In genomic region chr11:114858641-114859040, GRCm38 (mm10) we compare ENCODE assay signal across 13 mouse cellular contexts. TPM values are rescaled to one million over a fixed set of nuclear protein-coding genes. Genes with fewer than 3 reads are reported as not detected.
DNase-seq lines count a peak whose midpoint lies in the region; ATAC-seq and TF ChIP-seq lines count a peak whose summit lies in the region.
"Had no signal": no experiment of that assay in that cellular context is flagged by ENCODE, and none has a peak within 500 bp of the region (broad histone marks: within the 10 kb centered on the region; RNA-seq: fewer than 3 reads in every experiment).

No protein-coding gene starts in this region.

- no peaks in the 10 kb centered on the region for H3K27me3 ChIP-seq in heart, adult 2 months (ENCODE audit: control insufficient read depth, insufficient read depth, low read length)
- peaks cover 11% of the 10 kb centered on the region; the same call in 1 of the 2 replicates for H3K27me3 ChIP-seq in midbrain, postnatal 0 days (ENCODE audit: insufficient read depth, low read length)
- H3K27me3 ChIP-seq in midbrain, embryonic 15.5 days (replicated peaks): peaks cover 7% of the 10 kb centered on the region
- H3K27me3 ChIP-seq: embryonic facial prominence, embryonic 13.5 days; heart, embryonic 15.5 days had no signal

- H3K4me3 ChIP-seq in heart, adult 2 months: no peak overlapping the region
- H3K4me3 ChIP-seq in midbrain, postnatal 0 days (ENCODE audit: low read depth, low read length): no peak overlapping the region
- no peak overlapping the region for H3K4me3 ChIP-seq in midbrain, embryonic 15.5 days
- H3K4me3 ChIP-seq in bone marrow, adult 2 months (replicated peaks; ENCODE audit: control insufficient read depth, low read depth, low read length): no peak overlapping the region
- H3K4me3 ChIP-seq: embryonic facial prominence, embryonic 13.5 days; heart, embryonic 15.5 days; midbrain, embryonic 13.5 days had no signal

- no peaks in the 10 kb centered on the region for H3K36me3 ChIP-seq in heart, adult 2 months (ENCODE audit: control insufficient read depth, insufficient read depth, low read length)
- H3K36me3 ChIP-seq in midbrain, postnatal 0 days (ENCODE audit: insufficient read depth, low read length): no peaks in the 10 kb centered on the region
- no peaks in the 10 kb centered on the region for H3K36me3 ChIP-seq in midbrain, embryonic 15.5 days (replicated peaks)
- H3K36me3 ChIP-seq: heart, embryonic 15.5 days; midbrain, embryonic 13.5 days had no signal

- H3K79me2 ChIP-seq in heart, adult 2 months (replicated peaks; ENCODE audit: control insufficient read depth, insufficient read depth, low read length): no peaks in the 10 kb centered on the region

- ATAC-seq in midbrain, postnatal 0 days (ENCODE audit: low FRiP score): no peak
- ATAC-seq in midbrain, embryonic 15.5 days (replicated peaks): no peak
- ATAC-seq: midbrain, embryonic 13.5 days had no signal

- TF ChIP-seq CTCF in heart, adult 2 months (IDR thresholded peaks at IDR 0.05): peak; percentile 56
- TF ChIP-seq CTCF in midbrain, postnatal 0 days (IDR thresholded peaks at IDR 0.05): peak; percentile 49
- peak; percentile 85 for TF ChIP-seq CTCF in bone marrow, adult 2 months (IDR thresholded peaks at IDR 0.05; ENCODE audit: control insufficient read depth, insufficient read depth, low read length)

- intact Hi-C loops in heart, adult 2 months (cut with DNase I): loop anchor here (5.0 kb wide), 1 partner anchor 46 kb away; no protein-coding TSS in a partner anchor
- intact Hi-C loops in heart, postnatal 10 days (cut with DNase I): no loop called here
- intact Hi-C loops in left cerebral cortex, postnatal 14 days (cut with DNase I): no loop called here

- no peak overlapping the region for H3K4me2 ChIP-seq in midbrain, postnatal 0 days (ENCODE audit: low read depth, low read length, poor library complexity, severe bottlenecking)
- no peak overlapping the region for H3K4me2 ChIP-seq in midbrain, embryonic 15.5 days
- H3K4me2 ChIP-seq: embryonic facial prominence, embryonic 13.5 days; heart, embryonic 15.5 days; midbrain, embryonic 13.5 days had no signal

- 94% methylated on average over 2 of the region's 2 CpGs for WGBS in heart, adult 2 months
- WGBS in midbrain, postnatal 0 days: 100% methylated on average over 2 of the region's 2 CpGs
- 94% methylated on average over 2 of the region's 2 CpGs for WGBS in midbrain, embryonic 15.5 days
- WGBS in bone marrow, adult 2 months: 92% methylated on average over 2 of the region's 2 CpGs

- no peak overlapping the region for H3K27ac ChIP-seq in heart, adult 2 months
- no peak overlapping the region for H3K27ac ChIP-seq in midbrain, postnatal 0 days (ENCODE audit: low read depth, low read length)
- H3K27ac ChIP-seq in midbrain, embryonic 15.5 days: no peak overlapping the region
- H3K27ac ChIP-seq in bone marrow, adult 2 months (ENCODE audit: control insufficient read depth, insufficient read depth, low read depth, low read length, poor library complexity): no peak overlapping the region
- H3K27ac ChIP-seq: embryonic facial prominence, embryonic 13.5 days; heart, embryonic 15.5 days; midbrain, embryonic 13.5 days had no signal

- TF ChIP-seq POLR2A in heart, adult 2 months (IDR thresholded peaks at IDR 0.05; ENCODE audit: insufficient read depth, low read depth, low read length): no peak
- TF ChIP-seq POLR2A in bone marrow, adult 2 months (IDR thresholded peaks at IDR 0.05; ENCODE audit: borderline replicate concordance, control insufficient read depth, low read depth, low read length): no peak

- TF ChIP-seq EP300 in heart, adult 2 months (IDR thresholded peaks at IDR 0.05; ENCODE audit: insufficient read depth, low read depth, low read length): no peak

- H3K9ac ChIP-seq in heart, adult 2 months (ENCODE audit: low read depth, low read length): no peak overlapping the region
- no peak overlapping the region for H3K9ac ChIP-seq in midbrain, postnatal 0 days (replicated peaks; ENCODE audit: low read length, poor library complexity, severe bottlenecking)
- H3K9ac ChIP-seq in midbrain, embryonic 15.5 days: no peak overlapping the region
- H3K9ac ChIP-seq: embryonic facial prominence, embryonic 13.5 days; heart, embryonic 15.5 days; midbrain, embryonic 13.5 days had no signal

- H3K4me1 ChIP-seq in heart, adult 2 months (ENCODE audit: control insufficient read depth, insufficient read depth, low read length): no peaks in the 10 kb centered on the region
- no peaks in the 10 kb centered on the region for H3K4me1 ChIP-seq in midbrain, postnatal 0 days (ENCODE audit: insufficient read depth, low read length)
- no peaks in the 10 kb centered on the region for H3K4me1 ChIP-seq in midbrain, embryonic 15.5 days
- no peaks in the 10 kb centered on the region; the same call in 1 of the 2 replicates for H3K4me1 ChIP-seq in bone marrow, adult 2 months (ENCODE audit: control insufficient read depth, insufficient read depth, low read length)
- H3K4me1 ChIP-seq: midbrain, embryonic 13.5 days had no signal

- DNase-seq in heart, adult 2 months: no peak
- no peak for DNase-seq in heart, postnatal 10 days
- no peak for DNase-seq in midbrain, postnatal 0 days (ENCODE audit: low spot score)
- DNase-seq in testis, postnatal 10 days (ENCODE audit: low spot score): peak; percentile 42
- no peak for DNase-seq in left cerebral cortex, postnatal 14 days (ENCODE audit: low spot score in 2 of 2)
- DNase-seq in lung, postnatal 25 days (ENCODE audit: low spot score): no peak

- no peaks in the 10 kb centered on the region for H3K9me3 ChIP-seq in midbrain, postnatal 0 days (ENCODE audit: low read length)
- H3K9me3 ChIP-seq in midbrain, embryonic 15.5 days: no peaks in the 10 kb centered on the region
- H3K9me3 ChIP-seq: embryonic facial prominence, embryonic 13.5 days; heart, embryonic 15.5 days; midbrain, embryonic 13.5 days had no signal

RNA-seq across cellular contexts. Expression of gene Gprc5c, which starts 7.7 kb away (rescaled TPM):
- total RNA-seq in heart, adult 2 months (2021): 1 to 10 TPM; 6.3 to 7.9 TPM
- polyA plus RNA-seq in heart, adult 2 months (2012; rRNA removed): 11.6 and 11.9 TPM in 2 replicates
- 10 to 100 TPM; 12.9 to 18.1 TPM for total RNA-seq in heart, postnatal 10 days (2021)
- total RNA-seq in midbrain, postnatal 0 days (2014; rRNA removed): 7.5 and 12.8 TPM in 2 replicates
- polyA plus RNA-seq in midbrain, postnatal 0 days (2015; fragmentation: Nextera tagmentation; extraction: Ambion mirVana): 5.7 and 5.8 TPM in 2 replicates
- 9.3 and 9.4 TPM in 2 replicates for polyA plus RNA-seq in midbrain, embryonic 15.5 days (2015; fragmentation: Nextera tagmentation; extraction: Ambion mirVana)
- 1.1 and 1.4 TPM in 2 replicates for polyA plus RNA-seq in bone marrow, adult 2 months (2011; ENCODE audit: insufficient read depth, insufficient read length, low replicate concordance, missing spikeins)
- 1 to 10 TPM; 4.0 to 4.6 TPM for total RNA-seq in left cerebral cortex, postnatal 14 days (2021)

RNA-seq across cellular contexts. Expression of gene Cd300a, which starts 31.2 kb away (rescaled TPM):
- total RNA-seq in heart, adult 2 months (2021): under 1 TPM; 0.77 to 0.89 TPM
- 1.1 TPM in 2 replicates for polyA plus RNA-seq in heart, adult 2 months (2012; rRNA removed)
- under 1 TPM; 0.96 to 0.99 TPM for total RNA-seq in heart, postnatal 10 days (2021)
- 1.5 and 1.8 TPM in 2 replicates for total RNA-seq in midbrain, postnatal 0 days (2014; rRNA removed)
- polyA plus RNA-seq in midbrain, postnatal 0 days (2015; fragmentation: Nextera tagmentation; extraction: Ambion mirVana): 1.4 and 1.7 TPM in 2 replicates
- 0.86 and 0.94 TPM in 2 replicates for polyA plus RNA-seq in midbrain, embryonic 15.5 days (2015; fragmentation: Nextera tagmentation; extraction: Ambion mirVana)
- polyA plus RNA-seq in bone marrow, adult 2 months (2011; ENCODE audit: insufficient read depth, insufficient read length, low replicate concordance, missing spikeins): 4.7 and 15.1 TPM in 2 replicates
- under 1 TPM; 0.51 to 0.68 TPM for total RNA-seq in left cerebral cortex, postnatal 14 days (2021)

RNA-seq across cellular contexts. Expression of gene Gpr142, which starts 59.9 kb away (rescaled TPM):
- not detected for total RNA-seq in heart, adult 2 months (2021)
- not detected in 2 replicates for polyA plus RNA-seq in heart, adult 2 months (2012; rRNA removed)
- not detected for total RNA-seq in heart, postnatal 10 days (2021)
- total RNA-seq in midbrain, postnatal 0 days (2014; rRNA removed): not detected in 2 replicates
- not detected in 2 replicates for polyA plus RNA-seq in midbrain, postnatal 0 days (2015; fragmentation: Nextera tagmentation; extraction: Ambion mirVana)
- not detected in 2 replicates for polyA plus RNA-seq in midbrain, embryonic 15.5 days (2015; fragmentation: Nextera tagmentation; extraction: Ambion mirVana)
- not detected in 2 replicates for polyA plus RNA-seq in bone marrow, adult 2 months (2011; ENCODE audit: insufficient read depth, insufficient read length, low replicate concordance, missing spikeins)
- total RNA-seq in left cerebral cortex, postnatal 14 days (2021): not detected
- polyA plus RNA-seq: embryonic facial prominence, embryonic 13.5 days; heart, embryonic 15.5 days; kidney, embryonic 16.5 days; limb, embryonic 14.5 days; midbrain, embryonic 13.5 days had no signal
